Mouse (Mus musculus) ES-CJ7 (cell line): Measurements from ENCODE around the gene Mical2.

Experiments
- DNase-seq: peaks from one replicate; pipeline ENCODE4 v3.0.0; 2011; ENCODE audit warnings: low read depth, low spot score

The Mical2 gene

DNA sequence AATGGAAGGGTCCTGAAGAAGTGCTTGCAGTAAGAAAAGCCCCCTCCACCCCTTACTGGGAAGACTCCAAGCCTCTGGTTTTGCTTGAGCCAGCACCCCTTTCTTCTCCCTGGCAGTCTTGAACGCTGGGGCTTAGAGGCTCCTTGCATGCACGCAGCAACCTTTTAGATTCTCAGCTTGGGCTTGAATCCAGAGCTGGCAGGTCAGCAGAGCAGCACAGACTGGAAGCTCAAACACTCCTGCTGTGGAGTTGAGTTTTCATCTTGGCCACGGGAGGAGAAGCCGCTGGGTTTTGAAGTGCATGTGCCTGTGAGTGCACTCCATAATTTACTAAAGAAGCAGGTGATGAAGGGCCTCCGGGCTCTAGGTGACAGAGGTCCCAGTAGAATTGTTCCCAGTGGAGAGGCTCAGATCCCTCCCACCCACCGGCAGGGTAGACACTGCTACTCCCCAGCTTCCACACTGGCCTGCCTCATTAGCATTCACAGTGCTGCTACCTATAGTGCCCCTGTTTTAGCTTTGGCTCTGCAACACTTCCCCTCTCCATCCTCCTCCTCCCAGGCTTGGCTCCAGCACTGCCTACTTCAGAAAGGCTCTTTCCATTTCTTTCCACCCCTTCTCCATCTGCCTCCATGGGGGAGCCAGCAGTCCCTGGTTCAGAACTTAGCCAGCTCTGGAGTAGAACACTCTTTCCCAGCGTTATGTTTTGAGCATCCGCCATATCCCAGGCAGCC lies 15.7 kb downstream of the Mical2 start:
- DNase-seq, result no peak

DNA sequence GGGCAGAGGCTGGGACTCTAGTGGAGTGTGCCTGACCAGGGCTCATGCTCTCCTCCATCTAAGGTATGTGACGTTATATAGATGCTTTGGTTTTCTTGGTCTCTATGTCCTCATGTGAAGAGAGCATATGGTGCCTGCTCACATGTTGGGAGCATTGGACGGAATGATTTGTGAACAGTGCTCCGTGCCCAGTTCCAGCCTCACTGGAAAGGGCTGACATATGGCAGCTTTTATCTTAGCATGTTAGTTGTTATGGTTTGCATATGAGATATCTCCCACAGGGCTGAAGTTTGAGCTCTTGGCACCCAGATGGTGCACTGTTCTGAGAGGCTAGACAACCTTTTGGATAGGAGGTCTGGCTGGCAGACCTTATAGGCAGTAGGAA lies 16.3 kb downstream of the Mical2 start:
- no peak for DNase-seq

DNA sequence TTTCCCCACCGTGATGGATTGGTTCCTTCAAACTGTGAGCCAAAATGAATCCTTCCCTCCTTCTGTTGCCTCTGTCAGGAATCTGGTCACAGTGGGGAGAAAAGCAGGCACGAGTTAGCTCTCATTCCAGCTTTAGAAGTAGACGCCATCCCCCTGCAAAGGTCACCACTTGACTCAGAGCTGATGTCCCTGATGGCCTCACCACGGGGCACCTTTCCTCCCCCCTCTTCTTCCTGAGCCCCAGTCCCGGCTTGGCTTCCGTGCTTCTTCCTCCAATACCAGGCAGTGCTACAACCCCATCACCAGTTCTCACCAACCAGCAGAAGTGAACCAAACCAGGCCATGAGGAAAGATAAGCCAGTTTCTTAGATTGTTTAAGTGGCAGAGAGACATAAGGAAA lies 16.9 kb downstream of the Mical2 start:
- no peak for DNase-seq

DNA sequence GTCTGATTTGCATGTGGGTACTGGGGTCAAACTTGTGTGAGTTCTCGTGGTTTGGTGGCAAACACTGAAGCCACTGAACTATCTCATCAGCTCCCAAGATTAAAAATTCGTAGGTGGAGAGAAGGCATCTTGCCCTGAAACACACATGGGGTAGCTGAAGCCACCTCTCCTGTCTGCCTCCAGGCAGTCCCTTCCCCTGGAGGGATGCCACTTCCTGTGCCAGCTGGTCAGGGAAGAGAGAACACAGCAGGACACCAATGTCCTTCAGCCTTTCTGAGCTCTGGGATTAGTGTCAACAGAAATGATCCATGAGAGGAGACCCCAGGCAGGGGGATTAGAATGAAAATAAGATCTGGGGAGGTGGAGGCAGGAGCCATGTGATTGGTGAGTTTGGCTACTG lies 18.4 kb downstream of the Mical2 start:
- no peak for DNase-seq

DNA sequence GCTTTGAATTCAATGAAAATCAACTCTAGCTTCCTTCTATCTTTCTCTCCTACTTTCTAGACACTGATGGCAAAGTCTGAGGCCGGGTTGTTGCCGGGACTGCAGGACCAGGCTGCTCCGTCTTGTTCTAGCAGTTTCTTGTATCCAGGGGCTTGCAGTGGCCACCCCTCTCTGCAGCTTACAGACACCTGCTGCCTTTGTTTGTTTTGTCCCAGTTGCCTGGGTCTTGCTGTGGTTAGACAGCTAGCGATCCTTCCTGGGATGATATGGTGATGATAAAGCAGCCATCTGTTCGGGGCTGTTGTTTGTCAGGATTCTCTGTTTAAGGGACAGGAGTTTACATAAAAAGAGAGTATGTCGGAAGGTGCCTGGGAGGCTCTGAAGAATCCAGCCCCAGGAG lies 19.0 kb downstream of the Mical2 start:
- DNase-seq, result no peak

DNA sequence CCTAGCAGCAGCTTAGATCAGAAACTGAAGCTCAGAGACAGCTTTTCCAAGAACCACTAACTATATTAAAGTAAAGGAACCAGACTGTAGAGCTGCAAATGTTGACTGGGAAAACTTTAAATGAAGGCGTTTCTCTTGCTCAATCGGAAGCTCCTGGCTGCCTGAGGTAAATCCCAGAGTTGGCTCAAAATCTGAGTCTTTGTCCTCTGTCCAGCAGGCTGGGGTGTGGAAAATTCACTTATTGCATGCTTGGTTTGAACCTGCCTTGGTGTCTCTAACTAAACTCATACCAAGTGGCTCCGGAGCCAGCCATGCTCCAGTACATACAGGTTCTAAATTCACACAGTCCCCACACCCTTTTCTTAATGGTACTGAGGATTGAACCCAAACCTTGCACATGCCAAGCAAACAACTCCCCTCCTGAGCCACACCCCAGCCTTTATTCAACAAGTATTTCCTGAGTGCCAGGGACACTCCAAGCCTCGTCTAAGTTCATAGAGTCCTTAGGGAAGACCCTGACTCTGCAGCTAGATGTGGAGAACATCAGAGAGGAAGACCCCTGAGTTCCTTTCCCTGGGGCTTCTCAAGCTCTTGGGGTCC lies 20.3 kb downstream of the Mical2 start:
- DNase-seq, result no peak

DNA sequence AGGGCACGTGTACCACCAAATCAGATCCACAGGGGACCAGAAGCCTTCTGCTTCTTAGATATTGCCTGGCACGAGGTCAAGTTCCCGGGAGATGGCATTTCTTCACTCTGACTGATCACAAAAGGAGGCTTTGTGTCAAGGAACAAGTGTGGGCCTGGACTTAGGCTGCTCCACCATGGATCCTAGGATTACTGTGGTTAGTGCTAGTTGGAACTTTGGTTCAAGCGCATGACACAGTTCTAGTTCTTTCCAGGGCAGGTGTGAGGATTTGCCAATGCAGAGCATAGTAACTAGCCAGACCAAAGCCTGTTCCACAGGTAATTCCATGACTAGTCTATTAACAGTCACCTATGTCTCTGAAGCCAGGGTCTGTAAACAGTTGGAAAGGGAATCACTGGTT lies 20.8 kb downstream of the Mical2 start:
- no peak for DNase-seq

DNA sequence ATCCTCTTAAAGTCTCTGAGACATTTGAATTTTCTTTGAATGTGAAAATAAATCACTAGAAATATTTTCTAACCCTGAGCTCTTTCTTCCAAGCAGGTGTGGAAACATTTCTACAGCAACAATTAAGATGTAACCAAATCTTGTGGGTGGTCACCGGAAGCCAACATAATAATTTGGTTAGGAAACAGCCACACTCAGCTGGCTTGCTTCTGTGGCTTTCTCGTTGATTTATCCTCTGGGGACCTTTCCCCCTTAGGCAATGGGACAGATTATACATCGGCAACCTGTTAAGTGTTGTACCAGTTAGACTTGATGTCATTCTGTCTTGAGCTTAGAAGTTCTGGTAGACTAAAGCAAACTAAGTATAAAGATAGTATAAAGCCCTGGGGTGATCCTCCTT lies 22.2 kb downstream of the Mical2 start:
- no peak for DNase-seq

DNA sequence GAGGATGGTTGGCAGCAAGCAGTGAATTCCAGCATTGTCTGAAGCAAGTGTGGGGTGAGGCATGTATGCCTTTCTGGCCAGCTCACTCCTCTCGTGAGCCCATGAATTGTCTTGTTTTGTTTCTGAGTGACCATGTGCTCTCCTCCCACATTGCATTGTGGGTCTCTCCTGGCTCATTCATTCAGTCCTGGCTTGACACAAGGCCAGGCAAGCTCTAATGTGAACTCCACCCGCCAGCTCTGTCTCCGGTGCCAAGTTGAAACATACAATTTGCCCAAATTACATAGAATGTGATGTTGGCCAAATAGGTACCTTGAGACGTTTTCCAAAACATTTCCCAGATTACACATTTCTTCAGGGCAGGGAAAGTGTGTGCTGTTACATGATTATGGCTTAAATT lies 23.8 kb downstream of the Mical2 start:
- DNase-seq, result no peak

DNA sequence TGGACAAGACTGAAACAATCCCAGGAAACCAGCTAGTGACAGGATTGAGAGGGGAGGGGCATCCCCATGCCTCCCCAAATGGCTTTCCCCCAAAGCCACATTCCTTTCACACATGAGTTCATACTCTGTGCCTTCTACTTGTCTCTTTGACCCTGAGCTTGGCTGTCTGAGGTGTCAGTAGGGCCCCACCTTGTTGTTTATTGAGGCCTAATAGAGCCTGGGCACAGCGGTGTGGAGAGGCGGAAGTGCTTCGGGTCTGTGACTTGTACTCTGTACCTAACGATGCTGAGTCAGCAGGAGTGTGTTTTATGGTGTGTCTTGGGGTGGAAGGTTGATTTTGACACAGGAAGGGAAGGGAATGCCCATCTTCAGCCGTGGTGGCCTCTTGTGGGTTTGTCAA lies 26.4 kb downstream of the Mical2 start:
- DNase-seq, result no peak

DNA sequence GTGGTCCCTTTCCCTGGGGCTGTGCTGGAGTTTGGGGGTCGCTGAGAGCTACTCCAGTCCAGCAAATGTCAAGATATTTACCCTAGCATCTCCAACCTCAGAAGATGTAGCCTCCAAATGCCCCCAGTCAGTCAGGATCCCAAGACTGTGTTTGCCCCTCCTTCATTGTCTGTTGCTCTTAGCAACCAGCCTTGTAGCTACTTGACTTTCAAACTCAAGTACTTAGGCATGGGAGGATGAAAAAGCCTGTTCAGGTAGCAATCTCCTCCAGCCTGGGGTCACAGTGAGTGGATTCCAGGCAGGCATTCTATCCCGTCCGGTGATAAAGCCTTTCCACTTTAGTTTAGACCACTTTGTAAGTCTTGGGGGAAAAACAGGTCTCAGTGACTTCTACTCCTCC lies 28.6 kb downstream of the Mical2 start:
- no peak for DNase-seq

DNA sequence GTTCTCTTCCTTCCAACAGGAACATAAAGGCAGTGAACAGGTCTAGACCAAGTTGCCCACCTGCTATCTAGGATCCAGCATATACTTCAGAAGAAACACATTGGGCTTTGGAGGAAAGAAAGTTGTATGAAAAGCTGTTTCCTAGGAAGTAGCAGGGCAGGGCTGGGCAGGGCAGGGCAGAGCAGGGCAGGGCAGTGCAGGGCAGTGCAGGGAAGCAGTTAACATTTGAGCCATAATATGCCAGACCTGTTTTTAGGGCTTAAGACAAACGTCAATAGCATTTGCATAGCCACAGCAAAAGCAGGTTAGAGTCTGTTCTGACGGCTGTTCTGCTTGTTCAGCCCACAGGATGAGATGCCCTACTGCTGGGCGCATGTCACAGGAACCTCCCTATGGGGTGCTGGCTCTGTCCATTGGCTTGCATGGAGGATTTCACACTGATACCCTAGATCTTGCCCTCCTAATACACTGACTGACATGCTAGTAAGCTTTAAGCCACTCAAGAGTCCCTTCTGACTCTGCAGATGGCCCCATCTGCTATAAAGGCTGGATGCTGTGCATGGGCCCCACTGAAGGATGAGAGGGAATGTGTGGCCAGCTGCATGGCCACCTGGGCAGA lies 29.7 kb downstream of the Mical2 start:
- DNase-seq, result no peak

DNA sequence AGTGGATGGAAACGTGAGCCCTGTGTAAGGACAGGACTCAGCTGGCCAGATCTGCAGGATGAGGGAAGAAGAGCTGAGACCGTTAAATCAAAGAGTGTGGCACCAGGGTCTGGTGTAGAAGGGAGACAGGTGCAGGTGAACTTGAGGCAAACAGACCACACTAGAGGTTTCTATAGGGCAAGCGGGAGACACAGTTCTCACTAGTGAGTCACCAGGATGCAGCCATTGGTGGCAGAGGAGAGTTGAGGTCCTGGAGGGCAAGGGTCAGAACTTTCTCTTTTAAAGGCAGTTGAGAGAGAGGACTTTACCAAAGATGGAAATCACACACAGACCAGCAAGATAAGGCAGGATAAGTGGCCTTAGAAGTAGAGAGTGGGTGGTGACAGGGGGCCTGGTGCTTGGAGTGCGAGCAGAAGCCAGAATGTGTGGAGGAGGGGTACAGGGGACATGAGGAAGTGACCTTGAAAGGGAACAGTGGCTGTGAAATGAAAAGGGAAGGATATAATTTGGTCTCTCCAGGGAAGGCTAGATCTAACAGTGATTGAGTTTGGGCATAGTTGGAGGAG lies 32.8 kb downstream of the Mical2 start:
- no peak for DNase-seq

DNA sequence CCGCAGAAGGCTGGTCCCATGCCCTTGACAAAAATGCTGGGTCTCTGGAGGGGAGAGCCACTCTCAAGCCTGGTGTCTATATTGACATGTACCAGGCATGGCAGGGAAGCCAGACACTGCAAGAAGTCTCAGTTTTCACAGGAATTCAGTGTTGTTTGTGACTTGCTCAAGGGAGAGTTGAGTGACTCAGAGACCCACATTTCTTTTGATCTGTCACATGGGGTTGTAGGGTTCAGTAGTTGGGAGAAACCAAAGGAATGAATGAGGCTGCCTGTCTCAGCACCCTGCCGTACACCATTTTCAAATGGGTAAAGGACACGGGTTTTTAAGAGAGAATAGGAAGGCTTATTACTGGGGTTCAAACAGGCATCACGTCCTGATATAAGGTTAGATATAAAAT lies 33.6 kb downstream of the Mical2 start:
- DNase-seq, result no peak

DNA sequence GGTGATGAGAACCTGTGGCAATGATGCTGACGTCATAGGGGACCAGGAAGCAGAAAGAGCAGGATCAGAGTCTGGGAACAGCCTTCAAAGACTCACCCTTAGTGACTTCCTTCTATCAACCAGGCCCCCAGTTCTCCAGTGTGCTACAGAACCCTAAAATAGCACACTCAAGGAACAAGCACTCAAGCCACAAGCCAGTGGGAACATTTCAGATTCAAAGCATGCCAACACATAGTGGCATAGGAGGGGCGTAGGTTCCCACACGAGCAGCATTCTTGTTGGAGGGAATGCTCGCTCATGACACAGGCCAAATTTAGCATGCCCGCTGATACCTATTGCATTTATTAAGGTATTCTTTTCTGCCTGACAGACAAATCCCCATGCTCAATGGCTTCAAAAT lies 35.5 kb downstream of the Mical2 start:
- DNase-seq, result no peak

DNA sequence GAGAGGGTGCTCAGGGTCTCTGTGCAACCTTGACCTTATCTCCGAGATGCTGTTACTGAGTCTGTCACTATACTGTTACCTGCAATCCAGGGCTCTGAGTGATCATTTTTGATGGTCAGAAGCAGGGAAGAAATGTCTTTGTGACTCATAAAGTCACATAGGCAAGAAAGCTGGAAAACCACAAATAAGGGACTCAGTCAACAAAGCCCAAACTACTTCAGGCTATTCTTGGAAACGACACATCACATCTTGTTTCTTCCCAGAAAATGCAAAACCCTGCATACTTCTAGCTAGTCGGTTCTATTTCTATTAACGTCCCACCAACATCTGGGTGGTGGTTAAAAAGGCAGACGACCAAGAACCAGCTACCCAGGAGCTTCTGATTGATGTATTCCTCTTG lies 41.6 kb downstream of the Mical2 start:
- no peak for DNase-seq

DNA sequence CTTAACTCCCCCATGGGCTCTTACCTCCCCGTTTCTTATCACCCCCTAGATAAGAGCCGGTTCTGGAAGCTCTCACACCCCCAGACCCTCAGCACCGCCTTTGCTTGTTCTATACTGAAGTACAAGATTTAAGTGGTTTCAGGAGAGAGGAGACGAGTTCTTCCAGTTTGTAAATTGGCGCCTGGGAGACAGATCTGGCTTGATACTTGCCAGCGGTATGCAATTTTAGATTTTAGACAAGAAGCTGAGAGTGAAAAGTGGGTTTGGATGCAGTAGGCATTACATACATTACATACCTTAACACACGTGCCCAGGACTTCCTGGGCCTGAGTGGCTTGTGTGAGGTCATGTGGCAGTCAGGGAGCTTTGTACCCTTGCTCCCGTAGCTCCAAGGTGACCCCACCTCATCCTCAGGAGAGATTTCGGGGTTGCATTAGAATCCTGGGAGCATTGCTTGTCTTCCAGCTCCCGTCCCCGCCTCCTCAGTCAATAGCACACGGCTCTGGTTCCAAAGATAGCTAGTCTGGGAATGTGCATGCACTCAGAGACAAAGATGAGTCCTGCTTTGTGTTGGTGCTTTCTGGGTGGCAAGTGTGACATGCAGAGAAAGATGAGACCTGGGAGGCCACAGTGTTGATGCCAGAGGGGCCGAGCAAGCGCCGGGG lies 43.2 kb downstream of the Mical2 start:
- DNase-seq, result no peak

DNA sequence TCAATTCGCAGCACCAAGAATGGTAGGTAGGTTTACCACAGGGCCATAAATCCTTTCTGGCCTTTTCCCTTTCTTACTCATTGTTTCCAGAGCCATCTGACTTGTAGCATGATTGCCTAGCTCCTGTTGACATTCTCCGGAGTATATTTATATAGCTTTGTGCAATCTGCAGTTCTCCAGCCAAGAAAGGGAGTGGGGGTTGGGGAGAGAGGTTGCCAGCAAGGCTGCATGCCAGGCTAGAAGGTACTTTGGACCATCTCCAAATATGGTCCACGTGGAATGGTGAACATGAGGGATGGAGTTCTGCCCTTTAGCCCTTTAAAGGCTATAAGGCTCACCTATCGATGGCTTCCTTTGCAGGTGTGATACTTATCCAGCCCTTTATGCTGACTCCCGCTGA lies 45.2 kb downstream of the Mical2 start:
- no peak for DNase-seq

DNA sequence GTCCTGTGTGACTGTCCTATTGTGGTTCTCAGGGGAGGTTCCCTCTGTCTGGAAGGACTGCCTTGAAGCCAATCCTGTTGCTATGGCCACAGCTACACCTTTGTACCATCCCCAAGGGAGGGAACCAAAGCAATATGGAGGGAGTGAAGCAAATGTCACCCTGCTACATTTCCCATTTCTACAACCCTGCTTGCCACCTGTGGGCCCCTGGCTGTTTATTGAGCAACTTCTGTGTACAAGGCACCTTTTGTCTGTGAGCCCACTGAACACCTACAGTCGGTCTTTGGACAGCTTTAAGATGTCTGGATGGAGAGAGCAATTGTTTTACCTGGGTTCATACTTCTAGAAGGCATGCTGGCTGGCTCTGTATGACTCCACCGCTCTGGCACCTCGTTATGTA lies 46.0 kb downstream of the Mical2 start:
- no peak for DNase-seq

DNA sequence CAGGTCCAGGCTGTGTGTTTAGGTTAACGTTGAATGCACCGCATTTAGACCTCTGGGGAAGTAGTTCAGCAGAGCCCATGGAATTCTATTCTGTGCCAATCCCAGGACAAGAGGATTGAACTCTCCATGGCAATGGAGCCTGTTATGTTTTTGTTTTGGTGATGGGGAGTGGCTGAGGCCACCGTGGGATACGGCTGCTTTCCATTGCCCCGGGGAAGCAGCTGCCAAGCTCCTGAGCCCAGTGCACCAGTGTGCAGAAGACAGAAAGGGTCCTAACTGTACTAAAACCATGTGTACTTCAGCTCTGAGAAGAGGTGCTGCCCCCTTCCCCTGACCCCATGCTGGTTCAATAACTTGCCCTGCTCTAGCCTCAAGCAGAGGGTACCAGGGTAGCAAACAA lies 47.0 kb downstream of the Mical2 start:
- DNase-seq, result no peak

DNA sequence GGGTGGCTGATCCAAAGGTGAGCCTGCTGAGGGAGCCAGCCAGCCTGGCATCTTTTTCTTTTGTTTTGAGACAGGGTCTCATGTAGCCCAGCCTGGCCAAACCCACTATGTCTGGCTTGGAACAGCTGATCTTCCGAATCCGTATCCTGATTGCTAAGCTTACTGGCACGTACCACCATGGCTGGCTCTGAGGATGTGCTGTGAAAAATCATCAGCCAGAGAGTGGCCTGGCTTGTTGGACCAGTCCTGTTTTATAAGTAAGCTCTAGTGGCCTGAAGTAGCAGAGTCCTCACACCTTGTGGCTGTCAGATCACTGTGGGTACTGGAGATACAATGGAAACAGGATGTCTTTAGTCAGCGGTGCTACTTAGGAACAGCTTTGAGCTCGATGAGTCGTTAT lies 47.8 kb downstream of the Mical2 start:
- no peak for DNase-seq

DNA sequence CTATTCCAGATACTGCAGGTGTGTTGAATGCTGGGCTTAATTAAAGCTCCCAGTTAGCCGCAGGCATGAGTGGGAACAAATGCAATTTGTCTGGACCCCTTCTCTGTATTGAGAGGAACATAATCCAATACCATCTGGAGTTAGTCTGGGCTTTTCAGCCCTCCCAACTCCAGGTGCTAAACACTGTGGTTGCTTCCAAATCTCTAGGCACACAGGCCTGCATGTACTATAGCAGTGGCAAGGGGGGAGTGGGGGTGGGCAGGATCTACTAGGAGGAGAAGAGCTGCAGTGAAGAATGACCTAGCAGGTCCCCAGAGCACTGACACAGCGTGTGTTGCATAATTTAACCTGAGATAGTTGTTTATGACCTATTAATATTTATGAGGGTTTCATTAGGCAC lies 49.0 kb downstream of the Mical2 start:
- no peak for DNase-seq

DNA sequence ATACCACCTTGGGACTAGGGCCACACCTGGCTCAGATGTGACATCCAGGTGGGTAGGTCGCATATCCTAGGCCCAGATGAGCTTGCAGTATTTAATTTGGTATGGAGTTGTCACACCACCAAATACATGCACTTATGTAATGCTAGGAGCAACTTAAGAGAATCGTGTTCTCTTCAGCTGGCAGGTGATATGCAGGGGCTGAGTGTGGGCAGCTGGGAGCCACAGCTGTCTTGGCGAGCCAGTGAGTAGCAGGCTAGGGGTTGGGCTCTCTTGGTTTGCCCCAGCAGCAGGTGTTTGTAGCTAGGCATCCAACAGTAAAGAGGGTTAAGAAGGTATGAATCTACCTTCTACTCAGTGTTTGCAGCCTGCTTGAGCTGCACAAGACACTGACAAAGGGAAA lies 49.4 kb downstream of the Mical2 start:
- DNase-seq, result no peak
